Mouse (Mus musculus) heart, adult 2 months (tissue): Measurements from ENCODE around the gene 4933428G20Rik.

ENCODE experiments used
- CTCF ChIP-seq: fragments of 200-600 bp; IDR thresholded peaks from 2 replicates; pipeline ENCODE4 v1.8.1; 2022; ENCODE audit warnings: antibody characterized with exemption, mild to moderate bottlenecking, moderate library complexity
- EP300 ChIP-seq: fragments of 200-500 bp; IDR thresholded peaks from 2 replicates; pipeline ENCODE4 v1.6.1; 2011; ENCODE audit warnings: low read depth, low read length, control low read depth; ENCODE audit not compliant: insufficient read depth

DNA sequence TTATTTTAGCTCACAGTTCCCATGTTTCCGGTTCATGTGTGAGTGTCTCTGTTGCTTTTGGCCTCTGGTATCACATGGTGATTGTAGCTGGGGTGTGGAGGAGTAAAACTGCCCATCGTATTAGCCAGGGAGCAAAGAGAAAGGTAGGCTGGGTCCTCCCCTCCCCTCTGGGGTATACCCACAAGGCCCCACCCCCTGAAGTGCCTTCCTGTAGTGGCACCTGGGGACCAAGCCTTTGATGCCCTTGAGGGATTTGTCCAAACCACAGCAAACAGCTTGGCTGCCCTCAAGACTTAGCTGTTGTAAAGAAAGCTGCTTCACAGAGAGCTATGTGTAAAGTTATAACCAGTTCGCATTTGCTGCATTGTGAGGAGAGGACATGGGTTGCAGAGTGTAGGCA lies 12.5 kb downstream of the 4933428G20Rik start:
- TF ChIP-seq EP300 (no peak), CTCF (no peak)
